ENCODE assay signal across 8 mouse cellular contexts in genomic region chr11:102773713-102774611, GRCm38 (mm10). TPM values are rescaled to one million over a fixed set of nuclear protein-coding genes. Genes with fewer than 3 reads are reported as not detected.
A peak's percentile ranks its signal among the peaks of the same experiment; 100 is the strongest.
DNase-seq lines count a peak whose midpoint lies in the region; ATAC-seq lines count a peak whose summit lies in the region.

No protein-coding gene starts in this region.

- H3K4me3 ChIP-seq in embryonic facial prominence, embryonic 11.5 days (ENCODE audit: low read depth, low read length): peak overlapping the region; percentile 59
- H3K4me3 ChIP-seq in limb, embryonic 11.5 days (ENCODE audit: low read depth, low read length): peak overlapping the region; percentile 61
- H3K4me3 ChIP-seq in midbrain, embryonic 14.5 days (replicated peaks; ENCODE audit: low read depth, low read length): peak overlapping the region; percentile 60

- H3K9me3 ChIP-seq in embryonic facial prominence, embryonic 11.5 days (replicated peaks; ENCODE audit: control insufficient read depth, low read length): no peaks in the 10 kb centered on the region
- no peaks in the 10 kb centered on the region for H3K9me3 ChIP-seq in limb, embryonic 11.5 days (ENCODE audit: control insufficient read depth, low read length)
- H3K9me3 ChIP-seq in midbrain, embryonic 14.5 days (ENCODE audit: control insufficient read depth, low read length): no peaks in the 10 kb centered on the region

- no peaks in the 10 kb centered on the region for H3K36me3 ChIP-seq in embryonic facial prominence, embryonic 11.5 days (replicated peaks; ENCODE audit: control insufficient read depth, insufficient read depth, low read depth, low read length)
- peaks cover 4% of the 10 kb centered on the region; the same call in 1 of the 2 replicates for H3K36me3 ChIP-seq in limb, embryonic 11.5 days (ENCODE audit: control insufficient read depth, insufficient read depth, low read length)
- peaks cover 25% of the 10 kb centered on the region for H3K36me3 ChIP-seq in midbrain, embryonic 14.5 days (ENCODE audit: control insufficient read depth, insufficient read depth, low read length)

- H3K4me1 ChIP-seq in embryonic facial prominence, embryonic 11.5 days (ENCODE audit: control insufficient read depth, insufficient read depth, low read length): peaks cover 30% of the 10 kb centered on the region
- peaks cover 49% of the 10 kb centered on the region for H3K4me1 ChIP-seq in limb, embryonic 11.5 days (ENCODE audit: control insufficient read depth, insufficient read depth, low read length)
- peaks cover 46% of the 10 kb centered on the region for H3K4me1 ChIP-seq in midbrain, embryonic 14.5 days (ENCODE audit: control insufficient read depth, insufficient read depth, low read length)

- H3K4me2 ChIP-seq in embryonic facial prominence, embryonic 11.5 days (ENCODE audit: low read depth, low read length): peak overlapping the region; percentile 94
- peak overlapping the region; percentile 81 for H3K4me2 ChIP-seq in limb, embryonic 11.5 days (ENCODE audit: low read depth, severe bottlenecking)
- peak overlapping the region; percentile 93 for H3K4me2 ChIP-seq in midbrain, embryonic 14.5 days (ENCODE audit: low read length)

- DNase-seq in 3134 (ENCODE audit: extremely low read depth, insufficient read length, low spot score): peak; percentile 87
- peak; percentile 88 for DNase-seq in adrenal gland, postnatal 25 days
- peak; percentile 95 for DNase-seq in embryonic facial prominence, embryonic 11.5 days (ENCODE audit: low spot score)
- peak; percentile 97 for DNase-seq in heart, adult 11 months
- DNase-seq in kidney, adult 18-20 months: peak; percentile 89
- DNase-seq in limb, embryonic 11.5 days (ENCODE audit: low spot score): peak; percentile 97
- peak; percentile 97 for DNase-seq in midbrain, embryonic 14.5 days
- DNase-seq in spleen, postnatal 10 days (ENCODE audit: low spot score in 2 of 2): peak; percentile 70 to 82

- peak overlapping the region; percentile 88 for H3K9ac ChIP-seq in embryonic facial prominence, embryonic 11.5 days (replicated peaks; ENCODE audit: low read length)
- H3K9ac ChIP-seq in limb, embryonic 11.5 days (ENCODE audit: low read length): peak overlapping the region; percentile 80
- peak overlapping the region; percentile 88 for H3K9ac ChIP-seq in midbrain, embryonic 14.5 days (replicated peaks; ENCODE audit: low read length)

- no peaks in the 10 kb centered on the region for H3K27me3 ChIP-seq in embryonic facial prominence, embryonic 11.5 days (ENCODE audit: control insufficient read depth, insufficient read depth, low read length)
- H3K27me3 ChIP-seq in limb, embryonic 11.5 days (ENCODE audit: control insufficient read depth, insufficient read depth, low read length): no peaks in the 10 kb centered on the region
- no peaks in the 10 kb centered on the region for H3K27me3 ChIP-seq in midbrain, embryonic 14.5 days (ENCODE audit: control insufficient read depth, insufficient read depth, low read length)

- WGBS in embryonic facial prominence, embryonic 11.5 days: under 1% methylated on average over 46 of the region's 46 CpGs
- WGBS in limb, embryonic 11.5 days: under 1% methylated on average over 46 of the region's 46 CpGs
- under 1% methylated on average over 46 of the region's 46 CpGs for WGBS in midbrain, embryonic 14.5 days

- H3K27ac ChIP-seq in embryonic facial prominence, embryonic 11.5 days (replicated peaks; ENCODE audit: low read depth, low read length): peak overlapping the region; percentile 93
- peak overlapping the region; percentile 88 for H3K27ac ChIP-seq in limb, embryonic 11.5 days (replicated peaks; ENCODE audit: low read depth, low read length)
- peak overlapping the region; percentile 97 for H3K27ac ChIP-seq in midbrain, embryonic 14.5 days (replicated peaks; ENCODE audit: low read depth, low read length)

- ATAC-seq in embryonic facial prominence, embryonic 11.5 days (replicated peaks; ENCODE audit: insufficient number of reproducible peaks, low FRiP score, low TSS enrichment, low read depth): peak; percentile 31
- 0 out of 2 replicates have a peak, but pooled peaks have one; percentile 32 for ATAC-seq in limb, embryonic 11.5 days (ENCODE audit: insufficient number of reproducible peaks, low FRiP score, low TSS enrichment, low read depth)
- peak; percentile 48 for ATAC-seq in midbrain, embryonic 14.5 days (ENCODE audit: low FRiP score, low TSS enrichment)

RNA-seq across cellular contexts. Expression of gene Adam11, which starts 12.7 kb away (rescaled TPM):
- total RNA-seq in adrenal gland, postnatal 25 days (2021): 2.9 and 4.7 TPM in 2 replicates
- polyA plus RNA-seq in embryonic facial prominence, embryonic 11.5 days (2014; fragmentation: Nextera tagmentation; extraction: Ambion mirVana): 13.9 and 16.3 TPM in 2 replicates
- 14.2 and 15.4 TPM in 2 replicates for polyA plus RNA-seq in limb, embryonic 11.5 days (2014; fragmentation: Nextera tagmentation; extraction: Ambion mirVana)
- polyA plus RNA-seq in midbrain, embryonic 14.5 days (2014; fragmentation: Nextera tagmentation; extraction: Ambion mirVana): 18.2 and 24.1 TPM in 2 replicates

RNA-seq across cellular contexts. Expression of gene Gjc1, which starts 45.5 kb away (rescaled TPM):
- total RNA-seq in adrenal gland, postnatal 25 days (2021): 20.0 and 22.7 TPM in 2 replicates
- polyA plus RNA-seq in embryonic facial prominence, embryonic 11.5 days (2014; fragmentation: Nextera tagmentation; extraction: Ambion mirVana): 90.5 and 97.0 TPM in 2 replicates
- 105 and 106 TPM in 2 replicates for polyA plus RNA-seq in limb, embryonic 11.5 days (2014; fragmentation: Nextera tagmentation; extraction: Ambion mirVana)
- polyA plus RNA-seq in midbrain, embryonic 14.5 days (2014; fragmentation: Nextera tagmentation; extraction: Ambion mirVana): 32.0 and 33.9 TPM in 2 replicates

Comparison
In these comparisons a context has a peak if more than half of its experiments do, and no peak if none do; other contexts are left out.
1. Peak in every context shown above with its lines: DNase-seq, ATAC-seq, H3K4me3 ChIP-seq and H3K27ac ChIP-seq.